8 mouse cellular contexts compared by ENCODE assay signal in genomic region chr11:62251047-62251446, GRCm38 (mm10). TPM values are rescaled to one million over a fixed set of nuclear protein-coding genes. Genes with fewer than 3 reads are reported as not detected.
DNase-seq lines count a peak whose midpoint lies in the region.

No protein-coding gene starts in this region.

- peak; percentile 26 for DNase-seq in gastrocnemius, adult 18-20 months (ENCODE audit: low spot score)
- DNase-seq in gastrocnemius, postnatal 36 days = no peak
- DNase-seq in adipocyte (ENCODE audit: low spot score) = peak; percentile 29
- peak; percentile 28 for DNase-seq in induced T-regulatory cell, adult 2 months (ENCODE audit: low read depth)
- DNase-seq in mesoderm, embryonic 11.5 days (ENCODE audit: low read depth, low spot score) = peak; percentile 45
- DNase-seq in frontal cortex, postnatal 14 days (ENCODE audit: low spot score in 2 of 2) = no peak
- no peak for DNase-seq in thymus, postnatal 10 days (ENCODE audit: low spot score in 2 of 2)
- DNase-seq in layer of hippocampus, postnatal 10 days (ENCODE audit: low spot score in 2 of 2) = no peak

- intact Hi-C loops in gastrocnemius, postnatal 36 days (cut with DNase I) = no loop called here

RNA-seq across cellular contexts. Expression of gene Adora2b, which starts 2.3 kb away (rescaled TPM):
- total RNA-seq in gastrocnemius, adult 18-20 months (2021) = under 1 TPM; 0.43 to 0.84 TPM
- under 1 TPM; 0.41 to 0.44 TPM for total RNA-seq in gastrocnemius, postnatal 36 days (2021)
- total RNA-seq in layer of hippocampus, postnatal 10 days (2021) = 1 to 10 TPM; 8.6 to 9.0 TPM

RNA-seq across cellular contexts. Expression of gene Zswim7, which starts 30.1 kb away (rescaled TPM):
- 10 to 100 TPM; 43.2 to 46.5 TPM for total RNA-seq in gastrocnemius, adult 18-20 months (2021)
- 10 to 100 TPM; 30.6 to 32.8 TPM for total RNA-seq in gastrocnemius, postnatal 36 days (2021)
- 10 to 100 TPM; 17.6 to 17.7 TPM for total RNA-seq in layer of hippocampus, postnatal 10 days (2021)

RNA-seq across cellular contexts. Expression of gene Ttc19, which starts 30.2 kb away (rescaled TPM):
- 10 to 100 TPM; 38.3 to 40.6 TPM for total RNA-seq in gastrocnemius, adult 18-20 months (2021)
- 10 to 100 TPM; 34.0 to 38.1 TPM for total RNA-seq in gastrocnemius, postnatal 36 days (2021)
- total RNA-seq in layer of hippocampus, postnatal 10 days (2021) = 10 to 100 TPM; 73.9 to 86.6 TPM

Comparison
In these comparisons a context has a peak if more than half of its experiments do, and no peak if none do; other contexts are left out.
1. DNase-seq: peak in gastrocnemius, adult 18-20 months (single experiment), adipocyte (single experiment), induced T-regulatory cell, adult 2 months (single experiment) and mesoderm, embryonic 11.5 days (single experiment); none in gastrocnemius, postnatal 36 days (0 of 2), frontal cortex, postnatal 14 days (0 of 2), thymus, postnatal 10 days (0 of 2) and layer of hippocampus, postnatal 10 days (0 of 2).
2. RNA of gene Adora2b, which starts 2.3 kb away (total RNA-seq): 8.6 to 9.0 TPM in layer of hippocampus, postnatal 10 days; 0.43 to 0.84 TPM in gastrocnemius, adult 18-20 months and 0.41 to 0.44 TPM in gastrocnemius, postnatal 36 days; every median in the first group is over 4 times any median in the second.